Mouse (Mus musculus) CH12F3 (cell line): ENCODE results near the gene Med15.

Experiments
- in situ Hi-C: fragments of 300-500 bp; cut with MboI; formaldehyde crosslinking; loops from 2 replicates; pipeline ENCODE4 v1.14.3; 2020; ENCODE audit warnings: low sequenced_read_pairs

Gene Med15

DNA sequence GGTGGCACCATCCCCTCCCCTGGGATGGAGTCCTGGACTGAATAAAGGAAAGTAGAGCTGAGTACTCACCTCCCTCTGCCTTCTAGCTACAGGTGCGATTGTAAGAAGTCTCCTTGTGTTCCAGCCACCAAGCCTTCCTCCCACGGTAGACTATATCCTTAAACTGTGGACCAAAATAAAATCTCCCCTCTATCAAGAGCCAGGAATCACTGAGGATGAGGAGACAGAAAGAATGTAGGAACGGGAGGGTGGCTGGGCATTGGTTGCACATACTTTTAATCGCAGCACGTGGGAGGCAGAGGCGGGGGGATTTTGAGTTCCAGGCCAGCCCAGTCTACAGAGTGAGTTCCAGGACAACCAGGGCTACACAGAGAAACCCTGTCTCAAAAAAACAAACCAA lies 260 bp downstream of the Med15 start:
- in situ Hi-C loops = no loop called here

DNA sequence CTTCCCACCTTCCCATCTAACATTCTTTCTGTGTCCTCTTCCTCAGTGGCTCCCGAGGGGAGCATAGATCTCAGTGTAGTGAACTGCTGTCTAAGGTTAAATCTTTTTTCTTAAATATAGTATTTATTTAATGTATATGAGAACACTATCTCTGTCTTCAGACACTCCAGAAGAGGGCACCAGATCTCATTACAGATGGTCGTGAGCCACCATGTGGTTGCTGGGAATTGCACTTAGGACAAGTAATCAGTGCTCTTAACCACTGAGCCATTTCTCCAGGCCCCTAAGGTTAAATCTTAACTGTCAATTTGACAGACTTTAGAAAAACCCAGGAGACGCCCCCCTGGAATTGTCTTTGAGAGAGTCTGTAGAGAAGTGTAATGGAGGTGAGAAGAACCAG lies 670 bp downstream of the Med15 start:
- in situ Hi-C loops = no loop called here

DNA sequence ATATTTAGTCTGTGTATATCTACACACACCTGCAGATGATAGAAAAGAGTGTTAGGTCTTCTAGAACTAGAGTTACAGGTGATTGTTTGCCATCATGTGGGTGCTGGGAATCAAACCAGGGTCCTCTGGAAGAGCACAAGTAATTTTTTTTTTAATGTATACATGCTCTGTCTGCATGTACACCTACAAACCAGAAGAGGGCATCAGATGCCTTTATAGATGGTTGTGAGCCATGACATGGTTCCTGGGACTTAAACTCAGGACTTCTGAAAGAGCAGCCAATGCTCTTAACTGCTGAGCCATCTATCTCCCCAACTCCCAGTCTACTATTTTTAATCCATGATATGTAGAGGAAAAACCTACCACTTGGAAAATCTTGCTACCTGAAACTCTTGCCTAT lies 2.7 kb downstream of the Med15 start:
- in situ Hi-C loops = no loop called here

DNA sequence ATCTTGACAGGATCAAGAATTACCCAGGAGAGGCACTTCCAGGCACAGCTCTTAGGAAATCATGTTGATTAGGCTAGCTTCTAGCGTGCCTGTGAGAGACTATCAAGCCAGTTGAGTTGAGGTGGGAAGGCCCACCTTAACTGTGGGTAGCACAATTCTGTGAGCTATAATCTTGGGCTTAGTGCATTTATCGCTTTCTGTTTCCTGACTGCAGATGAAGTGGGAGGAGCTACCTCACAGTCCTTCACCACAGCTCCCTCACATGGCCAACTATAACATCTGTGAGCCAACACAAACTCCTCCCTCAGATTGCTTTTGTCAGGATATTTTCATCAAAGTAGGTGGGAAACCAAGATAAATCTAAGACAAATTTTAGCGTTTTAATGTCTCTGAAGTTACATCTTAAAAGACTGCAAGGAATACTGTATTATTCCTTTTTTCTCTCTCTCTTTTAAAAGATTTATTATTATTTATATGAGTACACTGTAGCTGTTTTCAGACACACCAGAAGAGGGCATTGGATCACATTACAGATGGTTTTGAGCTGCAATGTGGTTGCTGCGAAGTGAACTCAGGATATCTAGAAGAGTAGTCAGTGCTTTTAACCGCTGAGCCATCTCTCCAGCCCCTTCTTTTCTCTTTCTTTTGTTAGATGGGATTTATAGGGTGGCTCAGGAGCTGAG lies 5.4 kb downstream of the Med15 start:
- in situ Hi-C loops = no loop called here

- in situ Hi-C loops = no loop called here
Measured at GRCm38 (mm10) chr16:17724448-17724847, 8.2 kb downstream of the Med15 start.

DNA sequence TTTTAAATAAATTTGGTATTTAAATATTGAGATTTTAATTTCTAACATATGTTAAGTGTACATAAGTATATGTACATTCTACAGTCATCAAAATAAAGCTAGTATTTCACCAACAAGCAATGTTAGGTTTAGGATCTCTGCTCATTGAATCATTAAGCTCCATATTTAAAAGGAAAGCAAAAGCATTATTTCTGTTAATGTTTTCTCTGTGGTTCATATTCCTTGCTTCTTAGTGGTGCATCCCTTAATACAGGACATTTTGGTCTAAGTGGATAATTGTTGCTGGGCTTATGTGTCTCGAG lies 9.4 kb downstream of the Med15 start:
- in situ Hi-C loops = no loop called here

- in situ Hi-C loops = no loop called here
Measured at GRCm38 (mm10) chr16:17722461-17723324, 10.0 kb downstream of the Med15 start.

GRCm38 (mm10) chr16:17721822-17722460 lies 10.8 kb downstream of the Med15 start:
- in situ Hi-C loops = no loop called here

DNA sequence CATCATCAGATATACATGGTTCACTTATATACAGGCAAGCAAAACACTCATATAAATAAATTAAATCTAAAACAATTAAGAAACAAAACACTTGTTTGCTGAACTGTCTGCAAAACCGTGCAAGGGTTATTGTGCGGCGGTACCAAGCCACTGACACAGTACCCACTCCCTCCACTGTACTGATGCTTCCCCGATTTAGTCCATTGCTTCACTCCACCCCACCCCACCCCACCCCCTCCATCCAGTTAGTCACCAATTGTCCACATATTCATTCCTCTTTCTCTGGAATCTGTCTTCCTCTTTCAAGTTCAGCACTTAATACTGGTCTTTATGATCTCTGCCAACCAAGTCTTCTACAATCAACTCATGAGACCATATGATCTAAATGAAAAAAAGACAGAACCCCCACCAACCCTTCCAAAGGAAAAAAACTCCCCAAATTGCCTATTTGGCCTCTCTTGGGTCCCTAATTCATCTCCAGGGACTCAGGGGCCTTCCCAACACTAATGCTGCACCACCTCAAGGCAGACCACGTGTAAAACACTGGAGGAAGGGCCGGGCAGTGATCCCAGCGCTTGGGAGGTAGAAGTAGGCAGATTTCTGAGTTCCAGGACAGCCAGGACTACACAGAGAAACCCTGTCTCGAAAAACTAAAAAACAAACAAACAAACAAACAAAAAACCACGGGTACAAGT lies 11.4 kb downstream of the Med15 start:
- in situ Hi-C loops = no loop called here

DNA sequence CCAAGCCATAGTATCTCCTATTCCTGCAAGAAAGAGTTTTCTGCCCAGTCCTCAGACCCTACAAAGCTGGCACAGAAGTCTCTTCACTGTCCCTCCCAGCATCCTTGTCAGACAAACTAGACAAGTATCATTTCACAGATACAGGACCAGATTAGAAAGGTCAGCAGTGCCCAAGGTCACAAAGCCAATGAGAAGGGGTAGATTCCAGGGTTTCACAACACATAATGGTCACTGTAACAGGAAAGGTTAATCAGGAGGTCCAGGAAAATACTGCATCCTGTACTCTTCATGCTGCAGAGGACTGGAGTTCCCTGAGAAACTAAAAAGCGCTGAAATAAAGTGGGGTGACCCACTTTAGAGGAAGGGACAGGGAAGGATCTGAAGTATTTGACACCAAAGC lies 14.9 kb downstream of the Med15 start:
- in situ Hi-C loops = no loop called here

GRCm38 (mm10) chr16:17707541-17707940 lies 25.1 kb downstream of the Med15 start:
- in situ Hi-C loops = no loop called here

- in situ Hi-C loops = no loop called here
Measured at GRCm38 (mm10) chr16:17701043-17701405, 31.7 kb downstream of the Med15 start.

DNA sequence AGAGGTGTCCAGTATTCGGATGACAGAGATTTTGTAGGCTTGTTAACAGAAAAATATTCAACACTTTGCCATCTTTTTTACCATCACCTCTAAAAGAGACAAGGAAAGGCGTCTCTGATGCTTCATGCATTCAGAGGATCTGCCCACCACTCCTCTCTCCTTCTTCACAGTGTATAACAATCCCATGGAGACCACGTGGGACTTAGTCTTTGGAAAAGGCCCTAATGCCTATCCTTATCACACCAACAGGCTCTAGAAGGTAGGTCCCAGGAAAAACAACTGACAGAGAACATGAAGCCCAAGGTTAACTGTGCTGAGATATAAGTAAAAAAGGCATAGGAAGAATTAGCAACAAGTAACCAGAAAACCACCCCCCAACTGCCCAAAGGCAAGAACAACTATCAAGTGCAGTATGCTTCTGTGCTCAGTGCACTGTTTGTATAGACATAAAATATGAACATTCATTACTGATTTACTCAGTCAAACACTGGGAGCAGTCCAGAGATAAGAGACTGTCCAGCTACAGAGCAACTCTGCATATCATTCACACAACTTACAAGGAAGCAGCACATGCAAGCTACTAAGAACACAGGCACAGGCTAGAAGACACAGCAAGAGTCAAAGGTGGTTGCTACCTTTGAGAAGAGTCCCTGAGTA lies 32.2 kb downstream of the Med15 start:
- in situ Hi-C loops = no loop called here

DNA sequence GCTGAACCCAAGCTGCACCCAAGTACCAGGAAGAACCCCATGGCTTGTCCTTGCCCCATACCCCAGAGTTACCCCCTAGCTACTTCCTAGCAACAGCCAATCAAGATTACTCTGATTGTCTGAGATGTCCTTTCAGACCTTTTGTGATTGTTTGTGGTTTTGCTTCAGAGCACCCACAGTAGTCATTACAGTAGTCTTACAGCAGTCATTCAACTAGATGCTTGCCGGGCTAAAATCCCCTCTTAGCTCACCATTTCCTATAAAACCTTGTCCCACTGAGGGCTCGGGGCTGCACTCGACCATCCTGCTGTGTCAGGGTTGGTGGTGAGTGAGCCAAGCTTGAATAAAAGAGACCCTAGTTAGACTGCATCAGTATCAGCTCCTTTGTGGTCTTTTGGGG lies 37.8 kb downstream of the Med15 start:
- in situ Hi-C loops = no loop called here

DNA sequence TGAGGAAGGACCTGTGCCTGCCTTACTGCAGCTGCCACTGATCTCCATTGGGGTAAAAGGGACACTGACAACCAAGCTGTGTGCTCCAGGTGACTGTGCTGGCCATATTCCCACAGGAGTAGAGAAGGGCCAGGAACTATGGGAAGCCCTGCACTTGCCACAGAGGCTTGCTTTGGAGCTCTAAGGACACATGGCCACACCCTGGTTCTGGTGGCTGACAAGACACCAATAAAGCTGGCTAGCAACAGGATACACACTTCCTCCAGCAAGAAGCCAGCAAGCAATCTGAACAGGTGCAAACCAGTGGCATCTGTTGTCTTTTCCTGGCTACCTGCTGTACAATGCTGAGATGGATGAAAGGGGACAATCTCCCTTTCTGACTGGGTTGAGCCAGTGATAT lies 62.8 kb downstream of the Med15 start:
- in situ Hi-C loops = no loop called here

- in situ Hi-C loops = no loop called here
Measured at GRCm38 (mm10) chr16:17665568-17665967, 67.1 kb downstream of the Med15 start.

DNA sequence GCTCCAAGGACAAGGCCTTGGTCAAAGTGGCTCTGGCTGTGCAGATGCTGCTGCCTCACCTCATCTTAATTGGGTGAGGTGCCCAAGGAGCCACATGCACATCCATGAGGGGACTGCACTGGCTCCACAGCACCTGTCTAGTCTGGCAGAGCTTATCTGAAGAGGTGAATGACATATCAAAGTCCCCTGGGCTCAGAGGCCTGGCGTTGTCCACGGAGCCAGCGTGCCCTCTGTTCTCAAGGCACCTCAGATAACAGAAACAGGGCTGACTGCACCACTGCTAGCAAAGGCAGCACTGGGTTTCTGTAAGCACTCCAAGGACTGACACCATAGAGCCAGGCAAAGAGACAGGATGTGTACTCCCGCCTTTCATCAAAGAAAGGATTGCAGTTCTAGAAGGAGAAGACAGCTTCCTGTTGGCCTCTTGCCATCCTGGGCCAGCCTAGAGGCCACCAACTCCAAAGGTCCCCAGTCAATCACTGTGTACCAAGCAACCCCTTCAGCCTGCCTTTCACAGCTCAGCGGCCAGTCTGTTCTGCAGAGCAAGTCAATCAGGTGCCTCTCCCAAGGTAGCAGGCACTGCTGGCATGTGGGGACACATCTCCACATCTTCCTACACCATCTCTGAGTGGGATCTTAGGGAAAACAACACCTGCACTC lies 76.3 kb downstream of the Med15 start:
- in situ Hi-C loops = no loop called here

GRCm38 (mm10) chr16:17654188-17654795 lies 78.4 kb downstream of the Med15 start:
- in situ Hi-C loops = no loop called here

GRCm38 (mm10) chr16:17653601-17654000 lies 79.1 kb downstream of the Med15 start:
- in situ Hi-C loops = no loop called here

GRCm38 (mm10) chr16:17652607-17653006 lies 80.1 kb downstream of the Med15 start:
- in situ Hi-C loops = no loop called here
